Mouse (Mus musculus) liver, embryonic 16.5 days (tissue): ENCODE measurements around the gene Ypel1. TPM values are rescaled to one million over a fixed set of nuclear protein-coding genes. Genes with fewer than 3 reads are reported as not detected.

ENCODE experiments used
- ATAC-seq: fragments of 200-750 bp; cut with Nextera tagmentation; 2 replicates; pipeline ENCODE4 v1.8.0; 2017; ENCODE audit warnings: low read depth, mild to moderate bottlenecking, moderate number of reproducible peaks, moderate library complexity
- H3K27ac ChIP-seq: fragments of 300-500 bp; sonication (generic); 2 replicates; pipeline ENCODE4 v1.5.1; 2014; ENCODE audit warnings: mild to moderate bottlenecking, low read length
- H3K27me3 ChIP-seq: fragments of 300-500 bp; sonication (generic); 2 replicates; pipeline ENCODE4 v1.6.1; 2014; ENCODE audit warnings: low read depth, low read length, mixed read lengths; ENCODE audit not compliant: control insufficient read depth, insufficient read depth
- H3K36me3 ChIP-seq: fragments of 300-500 bp; sonication (generic); 2 replicates; pipeline ENCODE4 v1.6.1; 2014; ENCODE audit warnings: mild to moderate bottlenecking; ENCODE audit not compliant: control insufficient read depth, insufficient read depth
- H3K4me1 ChIP-seq: fragments of 300-500 bp; sonication (generic); 2 replicates; pipeline ENCODE4 v1.6.1; 2014; ENCODE audit warnings: low read depth, low read length, mixed read lengths; ENCODE audit not compliant: control insufficient read depth
- H3K4me2 ChIP-seq: fragments of 300-500 bp; sonication (generic); 2 replicates; pipeline ENCODE4 v1.6.1; 2014; ENCODE audit warnings: low read depth, low read length, mixed read lengths
- H3K4me3 ChIP-seq: fragments of 300-500 bp; sonication (generic); 2 replicates; pipeline ENCODE4 v1.5.1; 2014; ENCODE audit warnings: low read depth, mild to moderate bottlenecking, low read length
- H3K9ac ChIP-seq: fragments of 300-500 bp; sonication (generic); 2 replicates; pipeline ENCODE4 v1.6.1; 2014; ENCODE audit warnings: low read depth, low read length
- H3K9me3 ChIP-seq: fragments of 300-500 bp; sonication (generic); replicated peaks from 2 replicates; pipeline ENCODE4 v1.6.1; 2016; ENCODE audit warnings: low read length; ENCODE audit not compliant: control insufficient read depth
- whole genome bisulfite sequencing: fragments of 180-500 bp; shearing (Covaris S2); extraction: QIAGEN DNeasy Blood & Tissue Kit; methylation state at CpG from one replicate; pipeline ENCODE4 v1.1.7; 2014; ENCODE audit not compliant: insufficient replicate concordance; 5-methylcytosine and 5-hydroxymethylcytosine counted together
- polyA plus RNA-seq: library from polyadenylated mRNA; unstranded; fragments of >200 nt; fragmentation: Nextera tagmentation; extraction: Ambion mirVana; gene quantifications from 2 replicates; pipeline ENCODE4 v1.2.1, GENCODE M21; 2015

Ypel1 gene
- polyA plus RNA-seq, 1 experiment from 2014 or later, result 0.93 TPM

DNA sequence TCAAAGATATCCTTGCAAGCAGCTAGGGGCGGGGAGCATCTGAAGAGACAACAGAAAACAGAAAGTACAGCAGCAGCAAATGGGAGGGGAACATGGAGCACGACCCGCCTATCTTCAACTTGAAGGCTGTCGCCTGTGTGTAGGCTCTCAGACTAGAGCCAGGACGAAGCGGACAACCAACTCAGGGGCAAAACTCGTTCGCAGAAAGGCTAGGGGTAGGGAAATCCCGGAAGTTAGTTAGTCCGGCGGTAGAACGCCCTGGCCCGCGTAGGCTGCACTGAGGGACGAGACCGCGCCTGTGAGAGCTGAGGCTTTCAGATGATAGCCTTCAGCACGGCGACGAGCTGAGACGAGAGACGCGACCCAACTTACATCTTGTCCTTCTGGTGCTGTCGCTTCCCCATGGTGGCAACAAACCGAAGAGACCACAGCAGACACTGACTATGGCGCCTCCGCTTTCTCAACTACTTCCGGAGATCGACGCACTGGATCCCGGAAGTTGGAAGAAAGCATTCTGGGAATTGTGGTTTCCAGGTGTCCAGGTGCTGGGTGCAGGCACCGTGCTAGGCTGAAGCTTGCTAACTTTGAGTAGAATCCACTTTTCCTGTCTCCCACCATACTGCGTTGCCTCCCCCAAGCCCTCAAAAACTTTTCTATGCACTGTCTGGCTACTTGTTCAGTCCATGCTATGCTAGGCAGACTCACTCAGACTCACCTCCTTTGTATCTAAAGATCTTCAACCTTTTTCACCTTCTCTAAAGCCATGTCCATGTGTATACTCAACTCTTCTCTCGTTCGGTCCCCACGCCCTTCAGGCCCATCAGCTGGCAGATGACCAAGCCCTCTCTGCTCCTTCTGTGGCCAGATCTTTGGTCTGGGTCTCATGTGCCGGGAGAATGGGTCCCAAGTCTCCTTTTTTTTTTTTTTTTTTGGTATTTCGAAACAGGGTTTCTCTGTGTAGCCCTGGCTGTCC, 41.6 kb downstream of the Ypel1 start, which contains the start of gene Ppil2:
Ppil2 (minus strand) TSS at position 487 of the 973 bp plus-strand sequence.
- no peaks in the 10 kb centered on the region for H3K27me3 ChIP-seq
- H3K27ac ChIP-seq, result peak within 1 kb of the TSS; percentile 80
- ATAC-seq, result peak; percentile 84
- H3K9ac ChIP-seq, result peak within 1 kb of the TSS; percentile 89
- H3K4me1 ChIP-seq, result peaks cover 11% of the 10 kb centered on the region
- no peaks in the 10 kb centered on the region for H3K9me3 ChIP-seq
- peak within 1 kb of the TSS; percentile 97 for H3K4me3 ChIP-seq
- peaks cover 13% of the 10 kb centered on the region for H3K36me3 ChIP-seq
- WGBS, result 3% methylated on average over 37 of the region's 38 CpGs
- H3K4me2 ChIP-seq, result peak within 1 kb of the TSS; percentile 76

DNA sequence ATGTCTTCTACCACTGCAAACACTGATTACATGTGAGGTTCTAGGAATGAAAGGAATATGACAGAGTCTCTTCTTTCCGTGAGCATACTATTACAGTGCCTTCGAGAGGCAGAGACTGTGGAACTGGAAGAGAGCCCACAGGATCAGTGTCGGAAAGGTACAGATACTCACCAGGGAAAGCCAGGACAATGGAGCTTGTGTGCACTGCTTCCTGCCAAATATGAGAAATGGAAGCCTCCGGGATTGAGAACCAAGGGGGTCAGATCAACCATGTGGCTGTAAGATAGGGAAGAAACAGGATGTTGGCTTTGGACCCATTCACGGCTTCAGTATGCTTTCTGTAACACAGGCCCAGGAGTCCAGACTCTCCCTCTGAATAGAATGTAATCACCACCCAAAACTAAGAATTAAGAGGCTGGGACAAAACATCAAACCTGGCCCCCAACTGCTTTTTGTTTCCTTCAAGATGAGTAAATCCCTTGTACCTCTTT, 47.9 kb downstream of the Ypel1 start:
- Histone ChIP-seq H3K4me2 (no peak overlapping the region), H3K9ac (no peak overlapping the region), H3K36me3 (no peaks in the 10 kb centered on the region), H3K27me3 (no peaks in the 10 kb centered on the region), H3K27ac (no peak overlapping the region), H3K4me3 (no peak overlapping the region), H3K9me3 (no peaks in the 10 kb centered on the region), H3K4me1 (no peaks in the 10 kb centered on the region)
- WGBS, result 71% methylated on average over 5 of the region's 5 CpGs
- no peak for ATAC-seq

DNA sequence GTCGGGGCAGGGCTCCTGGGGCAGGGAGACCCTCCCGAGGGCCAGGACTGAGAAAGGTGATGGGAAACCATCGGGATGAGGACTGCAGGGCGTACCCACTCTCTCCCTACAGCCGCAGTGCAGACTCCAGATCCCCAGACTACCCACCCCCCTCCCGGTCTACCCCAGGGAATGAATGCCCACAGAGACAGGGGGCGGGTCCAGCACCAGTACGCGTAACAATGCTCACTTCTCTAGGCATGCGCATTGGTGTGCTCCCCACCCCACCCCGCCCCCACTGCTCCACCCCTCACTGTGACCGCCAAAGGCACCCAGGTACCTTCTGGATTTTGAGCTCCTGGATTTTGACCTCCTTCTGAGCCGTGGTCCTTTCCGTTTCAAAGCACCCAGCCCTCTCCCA, 52.1 kb downstream of the Ypel1 start:
- WGBS, result 82% methylated on average over 14 of the region's 14 CpGs
- Histone ChIP-seq H3K27ac (no peak overlapping the region), H3K4me3 (no peak overlapping the region), H3K4me1 (peaks cover 16% of the 10 kb centered on the region), H3K36me3 (no peaks in the 10 kb centered on the region), H3K9me3 (no peaks in the 10 kb centered on the region), H3K27me3 (no peaks in the 10 kb centered on the region), H3K4me2 (no peak overlapping the region), H3K9ac (no peak overlapping the region)
- no peak for ATAC-seq

DNA sequence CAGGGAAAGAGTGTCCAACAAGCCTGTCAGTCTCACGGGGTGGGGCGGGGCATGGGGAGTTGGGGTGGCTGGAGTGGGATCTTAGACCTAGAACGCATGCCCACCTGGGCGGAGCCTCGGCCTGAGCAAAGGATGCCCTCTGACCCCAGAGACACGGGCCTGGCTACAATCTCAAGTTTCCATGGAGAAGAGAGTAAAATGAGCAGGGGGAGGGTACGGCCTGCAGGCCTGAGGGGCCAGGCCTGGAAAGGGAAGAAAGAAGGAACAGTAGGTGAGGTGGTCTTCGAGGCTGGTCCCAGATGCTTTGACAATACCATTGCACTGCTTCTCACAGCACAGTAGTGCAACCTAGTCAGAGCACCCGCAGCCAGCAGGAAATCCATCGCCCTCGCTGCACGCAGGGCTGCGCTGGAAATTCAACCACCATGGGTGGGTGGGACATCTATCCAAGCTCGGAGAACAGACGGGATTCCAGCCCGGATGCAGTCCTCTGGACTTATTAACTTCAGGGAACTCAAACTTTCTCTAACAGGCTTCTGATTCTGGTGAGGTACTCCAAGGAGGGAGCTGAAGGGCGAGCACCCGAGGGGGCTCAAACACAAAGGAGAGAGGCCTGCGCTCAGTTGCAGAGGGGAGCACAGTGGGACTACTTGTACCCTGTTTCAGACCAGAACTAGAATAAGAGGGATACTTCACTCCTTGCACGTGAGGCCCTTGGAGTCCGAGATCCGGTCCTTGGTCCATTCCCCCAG, 54.8 kb downstream of the Ypel1 start:
- Histone ChIP-seq H3K4me3 (peak overlapping the region; percentile 60), H3K9me3 (no peaks in the 10 kb centered on the region), H3K4me2 (peak overlapping the region; percentile 91), H3K36me3 (no peaks in the 10 kb centered on the region), H3K27me3 (no peaks in the 10 kb centered on the region), H3K4me1 (peaks cover 16% of the 10 kb centered on the region), H3K27ac (no peak overlapping the region), H3K9ac (peak overlapping the region; percentile 66)
- ATAC-seq, result no peak
- WGBS, result 7% methylated on average over 22 of the region's 22 CpGs

DNA sequence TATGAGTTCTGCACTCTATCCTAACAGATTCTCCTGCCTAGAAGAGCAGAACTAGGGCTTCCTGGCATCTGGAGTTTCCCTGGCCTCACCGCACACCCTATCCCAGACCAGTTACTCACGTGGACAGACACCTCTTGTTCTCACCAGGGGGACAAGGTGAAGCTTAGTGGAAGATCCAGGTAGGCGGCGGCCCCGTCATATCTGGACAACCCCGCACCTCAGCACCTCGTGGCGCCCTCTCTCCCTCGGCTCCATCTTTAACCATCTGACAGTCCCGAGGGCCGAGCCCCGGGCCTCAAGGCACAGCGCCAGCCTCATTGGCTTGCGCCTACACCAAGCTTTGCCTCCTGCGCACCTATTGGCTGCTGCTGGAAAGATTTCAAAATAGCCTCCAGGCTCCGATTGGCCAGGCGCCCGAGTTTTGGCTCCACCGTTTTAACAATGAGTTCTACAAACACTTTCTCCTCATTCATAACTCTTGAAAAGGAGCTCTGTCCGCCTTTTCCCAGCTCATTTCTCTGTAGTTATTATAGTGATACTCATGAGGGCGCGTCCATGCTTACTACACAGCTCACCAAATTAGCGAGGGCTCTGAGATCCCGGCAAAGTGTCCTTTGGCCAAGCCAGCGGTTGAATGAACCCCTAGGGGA, 55.5 kb downstream of the Ypel1 start, which contains the start of gene 2610318N02Rik:
2610318N02Rik (minus strand) TSS at position 297 of the 650 bp plus-strand sequence.
- Histone ChIP-seq H3K9me3 (no peaks in the 10 kb centered on the region), H3K9ac (peak within 1 kb of the TSS; percentile 66), H3K4me2 (peak within 1 kb of the TSS; percentile 91), H3K27me3 (no peaks in the 10 kb centered on the region), H3K4me1 (peaks cover 16% of the 10 kb centered on the region), H3K4me3 (peak within 1 kb of the TSS; percentile 60), H3K36me3 (no peaks in the 10 kb centered on the region), H3K27ac (peak within 1 kb of the TSS; percentile 55; the same call in 1 of the 2 replicates)
- WGBS, result under 1% methylated on average over 25 of the region's 25 CpGs
- ATAC-seq, result peak; percentile 99

DNA sequence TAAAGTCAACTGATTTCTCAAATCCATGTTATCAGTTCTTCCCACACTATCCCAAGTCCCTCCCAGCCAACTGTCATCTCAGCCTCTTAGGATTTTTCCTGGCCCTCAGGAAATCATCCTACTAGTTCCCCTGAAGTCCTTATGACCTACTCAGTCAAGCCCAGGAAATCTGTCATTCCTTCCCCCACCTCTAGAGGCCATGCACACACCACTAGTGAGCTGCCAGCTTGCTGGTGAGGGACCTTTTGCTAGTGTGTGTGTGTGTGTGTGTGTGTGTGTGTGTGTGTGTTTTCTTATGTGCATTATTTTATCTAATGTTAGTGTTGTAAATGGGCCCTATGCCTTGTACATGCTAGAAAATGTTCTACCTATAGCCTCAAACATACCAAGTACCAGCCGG, 57.8 kb downstream of the Ypel1 start:
- ATAC-seq, result no peak

DNA sequence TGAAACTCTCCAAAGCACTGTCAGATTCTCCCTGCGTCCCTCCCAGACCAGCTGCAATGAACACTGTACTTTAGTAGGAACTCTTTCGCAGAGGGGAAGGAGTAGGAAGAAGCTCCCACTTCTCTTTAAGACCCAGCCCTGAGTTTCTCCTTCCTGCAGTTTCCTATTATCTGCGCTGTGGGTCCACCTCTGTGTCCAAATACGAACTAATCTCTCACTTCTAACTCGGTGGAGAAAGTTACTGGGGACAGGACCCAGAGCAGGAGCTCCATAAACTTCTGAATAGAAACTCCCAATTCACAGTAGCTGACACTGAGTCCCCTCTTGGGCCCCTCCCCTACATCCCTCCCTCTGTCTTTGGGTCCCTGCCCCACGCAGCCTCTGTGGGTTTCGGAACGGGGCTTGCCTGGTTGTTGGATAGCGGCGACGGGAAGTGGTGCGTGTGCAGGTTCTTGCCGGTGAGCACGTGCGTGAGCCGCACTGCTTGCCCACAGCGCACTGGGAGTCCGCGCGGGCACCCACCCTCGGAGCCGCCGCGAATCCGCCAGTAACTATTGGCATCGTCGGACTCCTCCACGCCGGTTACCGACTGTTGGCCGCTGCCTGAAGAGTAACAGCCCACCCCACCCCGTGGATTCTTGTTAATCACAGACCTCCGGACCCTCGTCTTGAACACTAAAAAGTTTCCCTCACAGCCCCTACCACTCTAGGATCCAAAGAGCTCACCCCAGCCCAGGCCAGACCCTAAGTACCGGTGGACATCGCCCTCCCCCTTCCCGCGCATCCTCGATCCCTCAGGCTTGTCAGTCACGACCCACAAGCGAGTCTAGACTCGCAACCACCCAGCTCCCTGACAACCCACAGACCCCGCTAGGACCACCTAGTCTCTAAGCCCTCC, 61.9 kb downstream of the Ypel1 start:
- H3K27ac ChIP-seq, result peak overlapping the region; percentile 62
- peak overlapping the region; percentile 82 for H3K9ac ChIP-seq

More for the DNA sequence above, 57.8 kb downstream of the Ypel1 start:
- H3K4me3 ChIP-seq, result no peak overlapping the region
- no peak overlapping the region for H3K4me2 ChIP-seq
- H3K4me1 ChIP-seq, result peaks cover 25% of the 10 kb centered on the region
- WGBS, result 88% methylated on average over 1 of the region's 1 CpGs
- H3K27me3 ChIP-seq, result no peaks in the 10 kb centered on the region
- no peak overlapping the region for H3K9ac ChIP-seq
- no peaks in the 10 kb centered on the region for H3K36me3 ChIP-seq
- no peaks in the 10 kb centered on the region for H3K9me3 ChIP-seq
- no peak overlapping the region for H3K27ac ChIP-seq

More for the DNA sequence above, 61.9 kb downstream of the Ypel1 start:
- ATAC-seq, result no peak
- Histone ChIP-seq H3K4me1 (peaks cover 9% of the 10 kb centered on the region), H3K36me3 (no peaks in the 10 kb centered on the region), H3K9me3 (no peaks in the 10 kb centered on the region), H3K4me2 (peak overlapping the region; percentile 100), H3K4me3 (peak overlapping the region; percentile 93), H3K27me3 (no peaks in the 10 kb centered on the region)
- WGBS, result 2% methylated on average over 43 of the region's 43 CpGs
